Mouse (Mus musculus) retina, embryonic 14.5 days (tissue): ENCODE results near the gene Ank2.

ENCODE experiments used
- DNase-seq: peaks from one replicate; pipeline ENCODE4 v3.0.0-alpha.2; 2015; ENCODE audit warnings: low spot score

Ank2 gene

DNA sequence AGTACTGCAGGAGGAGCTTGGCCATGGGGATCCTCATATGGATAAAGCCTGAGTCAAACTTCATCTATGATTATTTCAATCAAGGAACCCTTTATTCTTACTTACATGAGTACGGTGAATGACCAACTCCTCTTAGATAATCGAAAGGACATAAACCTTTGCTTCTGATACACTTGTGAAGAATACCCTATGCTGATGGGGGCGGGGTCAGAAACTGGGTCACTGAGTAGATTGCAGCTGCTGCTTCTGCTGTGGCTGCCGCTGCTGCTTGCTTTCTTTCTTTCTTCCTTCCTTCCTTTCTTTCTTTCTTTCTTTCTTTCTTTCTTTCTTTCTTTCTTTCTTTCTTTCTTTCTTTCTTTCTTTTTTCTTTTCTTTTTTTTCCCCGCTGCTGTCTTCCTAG, 263.9 kb downstream of the Ank2 start:
- peak; percentile 70 for DNase-seq

- peak; percentile 93 for DNase-seq
Observed at GRCm38 (mm10) chr3:127225799-127226730, 273.1 kb downstream of the Ank2 start.

DNA sequence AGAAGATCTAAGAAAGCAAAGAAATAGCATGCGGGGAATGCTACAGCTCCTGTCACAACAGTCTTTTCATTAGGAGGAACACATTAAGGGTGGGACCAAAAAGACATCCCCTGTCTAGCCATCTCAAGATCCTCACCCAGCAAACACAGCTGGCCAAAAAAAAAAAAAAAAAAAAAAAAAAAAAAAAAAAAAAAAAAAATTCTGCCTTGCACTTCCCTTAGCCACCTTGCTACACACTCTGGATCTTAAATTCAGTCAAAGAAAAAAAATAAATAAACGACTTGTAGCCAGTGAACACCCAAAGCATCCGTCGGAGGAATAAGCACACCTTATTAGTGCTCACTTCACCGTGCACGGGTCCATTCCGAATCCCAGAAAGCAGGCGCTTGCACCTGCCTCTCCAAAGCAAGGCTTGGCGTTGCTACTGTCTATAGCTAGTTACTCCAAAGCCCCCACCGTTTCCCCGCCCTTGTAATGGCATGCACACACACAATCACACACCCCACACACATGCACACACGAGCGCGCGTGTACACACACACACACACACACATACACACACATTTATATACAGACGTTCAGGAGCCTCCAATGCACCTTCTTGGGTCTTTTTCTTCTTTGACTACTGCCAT, 273.9 kb downstream of the Ank2 start:
- peak; percentile 59 for DNase-seq

DNA sequence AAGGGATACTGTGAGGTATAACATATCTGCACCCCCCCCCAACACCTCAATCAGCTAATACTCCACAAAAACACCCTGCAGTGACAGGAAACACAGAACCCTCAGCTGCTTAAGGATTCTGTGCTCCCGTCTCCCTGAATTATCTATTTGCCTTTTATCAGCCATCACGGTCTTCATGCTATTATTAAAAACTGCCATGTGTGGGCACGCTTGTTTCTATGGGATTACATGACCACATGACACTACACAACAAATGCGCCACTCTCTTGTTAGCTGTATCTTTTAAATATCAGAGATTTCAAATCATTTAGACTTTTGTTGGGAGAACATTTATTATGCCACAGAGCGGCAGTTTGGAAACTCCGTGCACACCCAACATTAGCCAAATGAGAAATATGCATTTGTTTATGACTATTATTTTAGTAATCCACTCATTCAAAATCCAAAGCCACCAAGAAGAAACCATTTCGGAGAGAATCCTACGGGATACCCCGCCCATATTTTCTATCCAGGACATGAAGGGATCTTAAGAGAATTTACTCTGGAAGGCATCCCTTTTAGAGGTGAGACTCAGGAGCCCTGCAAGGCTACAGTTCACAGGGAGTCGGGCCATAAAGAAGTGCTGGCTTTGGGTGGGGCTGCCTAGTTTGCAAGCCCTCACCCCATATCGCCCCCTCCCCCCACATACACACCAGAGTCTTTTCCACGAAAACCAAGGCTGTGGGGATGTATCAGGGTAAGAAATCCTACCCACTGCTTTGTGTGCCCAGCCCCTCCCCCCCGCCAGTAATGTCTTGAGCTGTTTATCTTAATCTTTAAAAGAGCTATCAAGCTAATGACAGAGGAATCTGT, 274.6 kb downstream of the Ank2 start:
- DNase-seq, result peak; percentile 38

- no peak for DNase-seq
Observed at GRCm38 (mm10) chr3:127222086-127222485, 277.1 kb downstream of the Ank2 start.

GRCm38 (mm10) chr3:127220859-127221258, 278.3 kb downstream of the Ank2 start:
- no peak for DNase-seq

- no peak for DNase-seq
Observed at GRCm38 (mm10) chr3:127213534-127213933, 285.6 kb downstream of the Ank2 start.

DNA sequence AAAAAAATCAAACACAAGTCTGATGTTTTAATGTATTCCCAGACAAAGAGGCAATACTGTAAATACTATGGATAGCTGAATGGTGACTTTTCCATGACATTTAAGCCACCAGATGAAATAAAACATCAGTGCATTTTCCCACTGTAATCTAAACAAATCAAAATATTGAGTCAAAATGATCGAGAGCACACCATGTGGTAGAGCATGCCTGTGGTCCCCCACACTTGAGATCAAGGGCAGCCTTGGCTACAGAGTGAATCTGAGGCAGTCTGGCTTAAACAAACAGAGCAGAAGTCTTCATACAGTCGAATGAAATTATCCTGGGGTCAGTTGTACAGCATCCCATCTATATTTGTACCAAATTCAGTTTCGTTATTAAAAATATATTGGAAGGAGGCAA, 288.0 kb downstream of the Ank2 start:
- DNase-seq, result no peak

DNA sequence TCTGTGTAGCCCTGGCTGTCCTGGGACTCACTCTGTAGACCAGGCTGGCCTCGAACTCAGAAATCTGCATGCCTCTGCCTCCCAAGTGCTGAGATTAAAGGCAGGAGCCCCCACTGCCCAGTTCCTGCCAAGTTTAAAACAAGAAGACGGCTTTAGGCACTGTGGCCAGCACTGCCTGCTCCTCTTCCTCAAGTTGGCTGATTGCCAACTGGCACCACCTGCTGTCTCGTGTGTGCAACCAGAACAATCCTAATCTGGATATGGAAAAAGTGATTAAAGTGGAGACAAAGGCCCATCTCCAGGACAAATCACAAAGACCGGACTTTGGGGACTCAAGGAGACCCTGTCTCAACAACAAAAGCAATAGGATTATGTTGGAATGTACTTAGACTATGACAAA, 288.6 kb downstream of the Ank2 start:
- no peak for DNase-seq

DNA sequence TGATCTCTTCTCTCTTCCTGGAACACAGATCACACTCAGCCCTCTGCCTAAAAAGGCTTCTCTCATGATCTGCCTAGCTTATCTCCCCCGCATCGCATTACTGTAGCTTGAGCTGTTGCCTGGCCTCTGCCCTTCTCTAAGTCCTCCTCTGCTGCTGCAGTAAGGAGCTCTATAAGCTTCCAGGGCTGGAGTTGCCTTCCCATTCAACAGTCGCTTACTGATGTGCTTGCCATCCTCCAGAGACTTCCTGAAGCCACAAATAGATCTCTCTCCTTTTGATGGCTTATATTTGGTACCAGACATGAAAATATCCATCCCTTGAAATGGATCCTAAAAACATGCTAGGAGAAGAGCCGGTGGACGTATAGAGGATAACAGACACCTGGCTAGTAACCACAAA, 290.3 kb downstream of the Ank2 start:
- no peak for DNase-seq

- DNase-seq, result no peak
Observed at GRCm38 (mm10) chr3:127205883-127206434, 293.2 kb downstream of the Ank2 start.

- DNase-seq, result no peak
Observed at GRCm38 (mm10) chr3:127202484-127203115, 296.6 kb downstream of the Ank2 start.

- DNase-seq, result no peak
Observed at GRCm38 (mm10) chr3:127200789-127201188, 298.4 kb downstream of the Ank2 start.

- peak; percentile 72 for DNase-seq
Observed at GRCm38 (mm10) chr3:127199112-127199665, 300.0 kb downstream of the Ank2 start.

- DNase-seq, result no peak
Observed at GRCm38 (mm10) chr3:127198656-127199055, 300.5 kb downstream of the Ank2 start.

DNA sequence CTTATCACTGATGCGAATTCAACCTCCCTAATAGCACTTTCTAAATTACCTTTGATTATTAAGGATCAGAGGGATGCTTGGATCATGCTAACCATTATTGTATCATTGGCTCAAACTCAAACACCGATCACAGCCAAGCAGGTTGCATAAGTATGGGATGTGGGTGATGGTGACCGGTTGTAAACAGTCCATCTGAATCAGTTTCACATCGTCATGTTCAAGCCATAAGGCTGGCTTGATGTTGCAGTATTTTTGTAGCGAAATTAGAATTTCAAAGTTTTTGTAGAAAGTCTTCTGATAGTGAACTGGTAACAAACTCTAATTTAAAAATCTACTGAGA, 310.4 kb downstream of the Ank2 start:
- DNase-seq, result no peak

- no peak for DNase-seq
Observed at GRCm38 (mm10) chr3:127188086-127188788, 310.9 kb downstream of the Ank2 start.

GRCm38 (mm10) chr3:127187081-127187480, 312.1 kb downstream of the Ank2 start:
- no peak for DNase-seq

DNA sequence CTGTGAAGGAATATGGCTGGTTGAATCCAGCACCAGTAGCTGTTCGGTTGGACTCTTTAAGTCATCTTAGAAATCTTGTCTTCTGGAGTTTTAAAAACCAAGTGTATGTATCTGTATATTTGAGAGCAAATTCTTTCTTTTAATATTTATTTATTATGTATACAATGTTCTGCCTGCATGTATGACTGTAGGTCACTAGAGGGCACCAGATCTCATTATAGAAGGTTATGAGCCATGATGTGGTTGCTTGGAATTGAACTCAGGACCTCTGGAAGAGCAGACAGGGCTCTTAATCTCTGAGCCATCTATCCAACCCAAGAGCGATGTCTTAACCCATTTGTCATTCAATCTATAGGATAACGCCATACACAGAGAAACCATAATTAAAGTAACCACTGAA, 312.9 kb downstream of the Ank2 start:
- DNase-seq, result no peak

DNA sequence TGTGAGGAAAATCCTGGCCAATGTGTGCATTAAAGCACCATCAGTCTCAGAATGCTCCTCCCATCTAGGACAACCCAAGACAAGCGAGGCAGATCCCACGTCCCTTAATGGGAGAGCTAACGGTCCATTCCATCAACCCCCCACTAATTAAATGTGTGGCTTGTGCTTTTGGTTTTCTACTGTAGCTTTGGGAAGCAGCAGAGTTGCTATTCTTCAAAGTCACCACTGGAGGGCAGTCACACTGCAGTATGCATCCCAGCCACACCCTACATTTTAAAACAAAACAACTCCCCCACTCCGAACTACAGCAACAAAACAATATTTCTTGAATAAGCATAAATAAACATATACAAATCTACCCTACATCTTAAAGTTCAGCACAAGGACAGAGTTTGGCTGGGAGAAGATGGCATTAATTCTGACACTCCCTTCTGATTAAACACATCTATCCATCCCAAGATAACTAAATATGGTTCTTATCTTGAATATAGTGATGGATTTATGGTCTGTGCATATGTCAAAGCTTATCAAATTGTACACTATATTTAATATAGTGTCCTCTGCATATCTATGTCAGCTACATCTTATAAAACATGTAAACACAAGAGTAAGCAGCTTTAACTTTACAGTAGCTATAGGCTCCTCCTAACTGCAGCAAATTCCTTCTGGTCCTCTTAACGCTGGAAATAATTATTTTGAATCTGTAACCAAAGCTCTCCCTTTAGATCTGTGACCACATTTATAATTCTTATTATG, 315.0 kb downstream of the Ank2 start:
- peak; percentile 86 for DNase-seq
